Mouse (Mus musculus) layer of hippocampus, adult 9-11 months (tissue): Measurements from ENCODE around the gene Trpc4ap.

Source experiments
- DNase-seq: peaks from one replicate; pipeline ENCODE4 v3.0.0; 2022

Gene Trpc4ap

DNA sequence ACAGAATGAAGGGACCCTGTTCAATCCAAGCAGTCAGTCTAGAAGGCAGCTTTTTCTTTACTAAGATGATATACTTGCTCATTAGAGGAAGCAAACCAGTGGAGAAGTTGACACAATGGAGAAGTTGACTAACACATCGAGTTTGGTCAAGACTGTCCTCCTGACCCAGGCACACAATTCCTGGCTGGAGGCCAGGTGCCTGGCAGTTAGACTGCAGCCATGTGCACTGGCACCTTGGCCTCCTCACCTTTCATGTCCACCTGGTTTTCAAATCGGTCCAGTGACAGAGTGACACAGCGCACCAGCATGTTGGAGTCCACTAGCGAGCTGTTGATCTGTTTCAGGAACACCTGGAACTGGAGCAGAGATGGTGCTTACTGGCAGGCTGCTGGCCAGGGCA, 54.8 kb downstream of the Trpc4ap start:
- DNase-seq = no peak

DNA sequence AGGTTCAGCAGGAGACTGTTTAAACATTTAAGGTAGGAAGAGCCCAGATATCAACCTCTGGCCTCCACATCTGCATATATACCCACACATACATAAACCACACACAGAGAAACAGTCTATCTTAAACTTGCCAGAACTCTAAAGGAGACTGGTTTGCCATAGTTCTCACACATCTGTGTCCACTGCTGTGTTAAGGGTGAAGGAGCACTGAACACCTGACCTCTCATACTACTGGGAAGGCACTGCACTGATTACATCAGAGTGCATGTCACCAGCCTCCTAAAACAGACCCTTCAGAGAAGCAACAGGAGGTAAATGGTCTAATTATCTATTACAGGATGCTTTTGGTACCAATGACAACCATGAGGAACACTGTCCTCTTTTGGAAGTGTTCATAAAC, 55.3 kb downstream of the Trpc4ap start:
- DNase-seq = no peak

- DNase-seq = no peak
Measured at GRCm38 (mm10) chr2:155635961-155636360, 56.2 kb downstream of the Trpc4ap start.

DNA sequence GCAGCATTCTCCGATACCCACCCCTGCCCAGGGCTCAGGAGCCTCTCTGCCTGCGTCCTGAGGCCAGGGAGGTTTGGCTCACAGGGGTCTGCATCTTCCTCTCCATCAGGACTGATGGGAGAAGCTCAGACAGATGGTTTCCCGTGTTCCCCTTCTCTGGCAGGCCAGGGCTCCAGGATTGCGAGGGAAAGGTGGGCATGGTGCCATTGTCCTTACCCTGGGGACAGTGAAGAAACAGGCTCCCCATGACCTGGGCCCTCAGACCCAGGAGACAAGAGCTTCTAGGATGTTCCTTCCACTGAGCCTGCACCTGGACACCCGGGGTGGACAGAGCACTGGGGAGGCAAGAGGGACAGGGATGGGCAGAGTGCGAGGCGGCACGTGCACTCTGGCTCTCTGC, 57.6 kb downstream of the Trpc4ap start:
- DNase-seq = no peak

- no peak for DNase-seq
Measured at GRCm38 (mm10) chr2:155633731-155634130, 58.5 kb downstream of the Trpc4ap start.

DNA sequence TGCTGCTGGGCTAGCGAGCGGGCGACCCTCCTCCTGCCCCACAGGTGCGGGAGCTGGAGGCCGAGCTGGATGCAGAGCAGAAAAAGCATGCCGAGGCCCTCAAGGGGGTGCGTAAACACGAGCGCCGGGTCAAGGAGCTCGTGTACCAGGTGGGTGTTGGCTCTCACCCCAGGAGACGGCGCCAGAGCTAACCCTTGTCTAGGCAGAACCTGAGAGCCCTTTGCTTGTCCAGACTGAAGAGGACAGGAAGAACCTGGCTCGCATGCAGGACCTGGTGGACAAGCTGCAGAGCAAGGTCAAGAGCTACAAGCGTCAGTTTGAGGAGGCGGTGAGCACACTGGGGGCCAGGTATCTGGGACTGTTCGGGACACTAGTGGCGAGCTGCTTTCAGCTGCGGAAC, 59.1 kb downstream of the Trpc4ap start:
- DNase-seq = no peak

DNA sequence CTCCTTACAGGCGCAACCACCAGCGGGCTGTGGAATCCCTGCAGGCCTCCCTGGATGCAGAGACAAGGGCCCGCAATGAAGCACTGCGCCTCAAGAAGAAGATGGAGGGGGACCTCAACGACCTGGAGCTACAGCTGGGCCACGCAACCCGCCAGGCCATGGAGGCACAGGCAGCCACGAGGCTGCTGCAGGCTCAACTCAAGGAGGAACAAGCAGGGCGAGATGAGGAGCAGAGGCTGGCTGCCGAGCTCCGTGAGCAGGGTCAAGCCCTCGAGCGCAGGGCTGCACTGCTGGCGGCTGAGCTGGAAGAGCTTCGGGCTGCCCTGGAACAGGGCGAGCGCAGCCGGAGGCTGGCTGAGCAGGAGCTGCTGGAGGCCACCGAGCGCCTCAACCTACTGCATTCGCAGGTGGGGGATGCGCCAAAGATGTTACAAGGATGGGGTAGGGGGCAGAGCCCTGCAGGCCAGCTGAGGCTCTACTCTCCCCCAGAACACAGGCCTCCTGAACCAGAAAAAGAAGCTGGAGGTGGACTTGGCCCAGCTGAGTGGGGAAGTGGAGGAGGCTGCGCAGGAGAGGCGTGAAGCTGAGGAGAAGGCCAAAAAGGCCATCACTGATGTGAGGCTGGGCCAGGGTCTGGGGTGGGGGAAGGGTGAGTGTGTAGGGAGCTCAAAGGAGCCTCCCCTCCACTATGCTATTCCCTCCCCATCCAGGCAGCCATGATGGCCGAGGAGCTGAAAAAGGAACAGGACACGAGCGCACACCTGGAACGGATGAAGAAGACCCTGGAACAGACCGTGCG, 59.8 kb downstream of the Trpc4ap start:
- no peak for DNase-seq

DNA sequence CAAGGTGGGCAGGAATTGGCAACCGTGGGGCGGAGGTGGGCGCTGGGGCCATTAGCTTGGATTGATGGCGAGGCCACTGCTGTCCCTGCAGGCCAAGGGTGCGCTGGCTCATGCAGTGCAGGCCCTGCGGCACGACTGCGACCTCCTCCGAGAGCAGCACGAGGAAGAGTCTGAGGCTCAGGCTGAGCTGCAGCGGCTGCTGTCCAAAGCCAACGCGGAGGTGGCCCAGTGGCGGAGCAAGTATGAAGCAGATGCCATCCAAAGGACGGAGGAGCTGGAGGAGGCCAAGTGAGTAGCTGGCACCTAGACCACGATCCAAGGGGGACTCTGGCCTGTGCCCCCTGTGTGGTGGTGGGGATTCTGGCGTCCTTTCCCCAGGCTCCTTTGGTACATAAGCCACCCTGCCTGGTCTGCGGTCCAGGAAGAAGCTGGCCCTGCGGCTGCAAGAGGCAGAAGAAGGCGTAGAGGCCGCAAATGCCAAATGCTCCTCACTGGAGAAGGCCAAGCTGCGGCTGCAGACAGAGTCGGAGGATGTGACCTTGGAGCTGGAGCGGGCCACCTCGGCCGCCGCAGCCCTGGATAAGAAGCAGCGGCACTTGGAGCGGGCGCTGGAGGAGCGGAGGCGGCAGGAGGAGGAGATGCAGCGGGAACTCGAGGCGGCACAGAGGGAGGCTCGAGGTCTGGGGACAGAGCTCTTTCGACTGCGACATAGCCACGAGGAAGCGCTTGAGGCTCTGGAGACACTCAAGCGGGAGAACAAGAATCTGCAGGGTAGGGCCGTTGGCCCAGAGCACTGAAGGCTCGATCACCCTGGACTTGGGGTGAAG, 61.4 kb downstream of the Trpc4ap start:
- DNase-seq = no peak

DNA sequence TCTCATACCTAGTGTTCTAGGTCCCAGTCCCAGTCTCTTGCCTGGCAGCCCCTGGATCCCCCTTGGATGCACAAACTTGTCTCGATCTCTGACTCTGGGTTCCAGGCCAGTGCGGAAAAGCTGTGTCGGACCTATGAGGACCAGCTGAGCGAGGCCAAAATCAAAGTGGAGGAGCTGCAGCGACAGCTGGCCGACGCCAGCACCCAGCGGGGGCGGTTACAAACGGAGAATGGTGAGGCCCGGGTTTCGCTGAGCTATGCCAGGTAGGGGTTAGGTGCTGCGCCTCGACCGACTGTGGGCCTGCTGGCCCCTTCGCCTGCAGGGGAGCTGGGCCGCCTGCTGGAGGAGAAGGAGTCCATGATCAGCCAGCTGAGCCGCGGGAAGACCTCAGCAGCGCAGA, 62.0 kb downstream of the Trpc4ap start:
- DNase-seq = no peak

DNA sequence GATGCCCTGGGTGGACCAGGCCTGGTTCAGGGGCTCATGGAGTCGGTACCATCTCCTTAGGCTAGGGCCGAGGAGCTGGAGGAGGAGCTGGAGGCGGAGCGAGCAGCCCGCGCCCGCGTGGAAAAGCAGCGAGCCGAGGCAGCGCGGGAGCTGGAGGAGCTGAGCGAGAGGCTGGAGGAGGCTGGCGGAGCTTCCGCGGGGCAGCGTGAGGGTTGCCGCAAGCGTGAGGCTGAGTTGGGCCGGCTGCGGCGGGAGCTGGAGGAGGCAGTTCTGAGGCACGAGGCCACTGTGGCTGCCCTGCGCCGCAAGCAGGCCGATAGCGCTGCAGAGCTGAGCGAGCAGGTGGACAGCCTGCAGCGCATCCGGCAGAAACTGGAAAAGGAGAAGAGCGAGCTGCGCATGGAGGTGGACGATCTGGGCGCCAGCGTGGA, 62.9 kb downstream of the Trpc4ap start:
- no peak for DNase-seq

GRCm38 (mm10) chr2:155628519-155628918, 63.7 kb downstream of the Trpc4ap start:
- DNase-seq = no peak

DNA sequence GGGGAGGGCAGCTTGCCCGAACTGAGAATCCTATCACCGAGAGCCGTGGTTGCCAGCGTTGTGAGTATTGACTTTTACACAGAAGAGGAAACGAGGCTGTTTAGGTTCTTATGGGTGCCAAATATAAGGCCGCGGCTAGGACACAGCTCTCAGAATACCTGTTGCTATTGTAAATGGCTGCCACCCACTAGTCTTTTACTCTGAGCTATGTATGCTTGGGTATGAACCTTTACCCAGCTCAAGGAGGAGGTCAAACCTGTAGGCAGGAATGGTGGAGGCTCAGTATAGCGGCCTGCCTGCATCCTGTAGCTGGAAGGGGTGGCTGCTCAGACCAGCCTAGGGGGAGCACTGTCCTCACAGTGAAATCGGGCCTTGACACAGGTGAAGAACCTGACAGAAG, 64.1 kb downstream of the Trpc4ap start:
- DNase-seq = no peak

- peak; percentile 63 for DNase-seq
Measured at GRCm38 (mm10) chr2:155627030-155627738, 65.0 kb downstream of the Trpc4ap start.

DNA sequence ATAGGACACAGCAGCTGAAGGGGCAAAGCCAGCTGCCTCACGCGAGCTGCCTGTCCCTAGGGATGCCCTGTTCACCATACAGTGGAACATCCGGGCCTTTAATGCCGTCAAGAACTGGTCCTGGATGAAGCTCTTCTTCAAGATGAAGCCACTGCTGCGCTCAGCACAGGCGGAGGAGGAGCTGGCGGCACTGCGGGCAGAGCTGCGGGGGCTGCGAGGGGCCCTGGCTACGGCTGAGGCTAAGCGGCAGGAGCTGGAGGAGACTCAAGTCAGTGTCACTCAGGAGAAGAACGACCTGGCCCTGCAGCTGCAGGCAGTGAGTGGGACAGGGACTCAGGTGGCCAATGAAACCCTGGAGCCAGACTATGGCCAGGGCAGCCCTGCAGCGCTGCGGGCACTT, 65.9 kb downstream of the Trpc4ap start:
- no peak for DNase-seq

- DNase-seq = no peak
Measured at GRCm38 (mm10) chr2:155624730-155625129, 67.5 kb downstream of the Trpc4ap start.

DNA sequence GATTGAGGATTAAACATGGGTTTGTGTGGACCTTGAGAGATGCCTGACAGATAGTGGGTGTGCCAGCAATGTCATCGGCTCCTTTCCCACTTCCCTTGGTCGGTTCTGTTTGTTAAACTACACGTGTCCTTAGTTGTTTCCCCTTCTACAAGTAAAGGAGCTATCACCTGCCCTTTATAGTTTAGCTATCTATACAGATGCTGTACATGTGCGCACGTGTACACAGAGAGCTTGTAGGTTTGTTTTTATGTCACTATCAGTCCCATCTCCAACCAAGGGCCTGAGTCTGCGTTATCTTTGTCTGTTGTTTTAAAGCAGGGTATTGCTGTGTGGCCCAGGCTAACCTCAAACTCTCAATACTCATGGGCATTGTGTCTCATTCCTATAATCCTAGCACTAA, 68.2 kb downstream of the Trpc4ap start:
- no peak for DNase-seq

- no peak for DNase-seq
Measured at GRCm38 (mm10) chr2:155622606-155623005, 69.6 kb downstream of the Trpc4ap start.

GRCm38 (mm10) chr2:155619817-155620216, 72.4 kb downstream of the Trpc4ap start:
- peak; percentile 80 for DNase-seq

- no peak for DNase-seq
Measured at GRCm38 (mm10) chr2:155616971-155617370, 75.2 kb downstream of the Trpc4ap start.

DNA sequence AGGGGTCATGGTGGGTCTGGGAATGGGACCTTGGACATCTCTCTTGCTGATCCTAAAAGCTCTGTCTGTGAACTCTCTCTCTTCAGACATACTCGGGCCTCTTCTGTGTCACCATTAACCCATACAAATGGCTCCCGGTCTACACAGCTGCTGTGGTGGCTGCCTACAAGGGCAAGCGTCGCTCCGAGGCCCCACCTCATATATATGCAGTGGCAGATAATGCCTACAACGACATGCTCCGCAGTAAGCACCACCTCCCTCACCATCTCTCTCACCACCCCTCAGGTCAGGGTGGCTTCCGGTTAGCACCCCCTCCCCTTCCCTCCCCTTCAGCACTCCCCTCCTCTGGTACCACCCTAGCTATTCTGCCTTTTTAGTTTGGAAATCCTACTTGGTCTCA, 78.2 kb downstream of the Trpc4ap start:
- DNase-seq = no peak

DNA sequence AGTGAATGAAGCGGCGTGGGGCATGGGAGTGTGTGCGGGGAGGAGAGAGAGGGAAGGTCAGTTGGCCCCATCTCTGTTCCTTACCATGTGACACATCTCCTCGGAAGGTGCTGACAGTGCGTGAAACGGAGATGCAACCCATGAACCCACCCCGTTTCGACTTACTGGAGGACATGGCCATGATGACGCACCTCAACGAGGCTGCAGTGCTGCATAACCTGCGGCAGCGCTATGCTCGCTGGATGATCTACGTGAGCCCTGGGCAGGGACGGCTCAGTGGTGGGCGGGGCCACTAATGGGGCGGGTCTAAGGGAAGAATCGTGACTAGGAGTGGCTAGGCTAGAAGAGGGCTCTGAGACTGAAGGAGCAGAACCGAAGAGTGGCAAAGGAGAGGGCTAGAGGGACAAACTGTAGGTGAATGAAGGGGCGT, 78.8 kb downstream of the Trpc4ap start:
- no peak for DNase-seq

DNA sequence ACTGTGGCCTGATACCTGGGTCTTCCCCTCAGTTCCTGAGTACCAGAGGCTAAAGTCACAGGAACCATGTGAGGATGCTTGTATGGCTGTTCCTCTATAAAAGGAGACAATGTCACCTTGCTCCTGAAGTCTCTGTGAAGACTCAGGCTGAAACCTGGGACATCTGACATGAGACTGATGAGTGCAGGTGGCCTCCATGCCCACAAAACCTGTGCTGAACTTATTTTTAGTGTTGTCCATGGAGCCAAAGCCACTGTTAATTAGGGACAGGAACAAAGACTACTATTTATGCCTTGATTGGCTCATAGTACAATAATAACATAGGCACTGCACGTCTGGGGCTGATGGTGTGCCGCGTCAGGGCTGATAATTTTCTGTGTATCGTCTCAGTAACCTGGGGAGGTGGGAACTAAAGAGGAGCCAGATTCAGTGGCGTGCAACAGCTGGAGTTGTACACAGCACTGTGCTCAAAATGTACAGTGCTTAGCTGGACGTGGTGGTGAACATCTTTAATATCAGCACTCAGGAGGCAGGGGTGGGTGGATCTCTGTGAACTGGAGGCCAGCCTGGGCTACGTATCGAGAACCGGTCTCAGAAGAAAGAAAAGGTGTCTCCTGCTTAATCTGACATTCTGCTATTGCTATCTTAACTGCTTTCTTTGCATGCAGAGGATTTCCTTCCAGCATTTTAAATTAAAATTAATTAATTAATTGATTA, 80.2 kb downstream of the Trpc4ap start:
- no peak for DNase-seq

DNA sequence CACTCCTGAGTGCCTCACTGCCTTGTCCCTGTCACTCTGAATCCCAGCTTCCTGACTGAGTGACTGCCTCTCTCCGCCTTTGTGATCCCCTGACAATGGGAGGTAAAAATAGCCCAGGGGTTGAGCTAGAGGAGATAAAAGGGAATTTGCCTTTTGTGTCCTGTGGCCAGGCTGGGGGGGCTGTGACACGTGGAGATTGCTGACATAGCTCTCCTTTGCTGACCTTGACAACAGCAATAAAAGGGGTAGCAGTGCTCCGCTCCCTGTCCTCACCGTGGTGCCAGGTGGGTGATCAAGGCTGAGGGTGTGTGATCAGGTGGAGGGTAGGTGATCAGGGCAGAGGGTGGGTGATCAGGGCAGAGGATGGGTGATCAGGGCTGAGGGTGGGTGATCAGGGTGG, 81.2 kb downstream of the Trpc4ap start, which contains the start of gene Myh7b:
Gene Myh7b (plus strand): TSS at position 235 of the 400 bp plus-strand sequence.
- no peak for DNase-seq
